Mouse (Mus musculus): Measurements from ENCODE around the gene Marco.

Gene Marco

DNA sequence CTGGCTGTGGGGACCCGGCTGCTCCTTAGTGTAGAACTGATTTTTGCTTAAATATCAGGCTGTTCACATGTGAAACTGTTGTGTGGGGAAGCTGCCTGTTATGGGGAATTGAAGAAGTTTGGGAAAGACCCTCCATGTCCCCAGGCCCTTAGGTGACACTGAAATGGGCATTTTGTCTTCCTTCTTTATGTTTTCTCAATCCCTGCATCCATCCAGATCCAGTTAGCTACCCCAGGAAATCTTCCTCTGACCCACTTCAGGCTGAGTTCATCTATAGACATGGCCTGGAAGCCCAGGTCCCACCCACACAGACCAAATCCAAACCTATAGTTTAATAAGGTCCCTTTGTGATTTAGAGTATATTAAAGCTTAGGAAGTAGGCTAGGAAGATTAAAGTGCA is at the start of gene Marco:
Gene Marco (minus strand): TSS at position 101 of the 400 bp plus-strand sequence.
- DNase-seq (ENCODE audit: low read depth, low spot score) = no peak

DNA sequence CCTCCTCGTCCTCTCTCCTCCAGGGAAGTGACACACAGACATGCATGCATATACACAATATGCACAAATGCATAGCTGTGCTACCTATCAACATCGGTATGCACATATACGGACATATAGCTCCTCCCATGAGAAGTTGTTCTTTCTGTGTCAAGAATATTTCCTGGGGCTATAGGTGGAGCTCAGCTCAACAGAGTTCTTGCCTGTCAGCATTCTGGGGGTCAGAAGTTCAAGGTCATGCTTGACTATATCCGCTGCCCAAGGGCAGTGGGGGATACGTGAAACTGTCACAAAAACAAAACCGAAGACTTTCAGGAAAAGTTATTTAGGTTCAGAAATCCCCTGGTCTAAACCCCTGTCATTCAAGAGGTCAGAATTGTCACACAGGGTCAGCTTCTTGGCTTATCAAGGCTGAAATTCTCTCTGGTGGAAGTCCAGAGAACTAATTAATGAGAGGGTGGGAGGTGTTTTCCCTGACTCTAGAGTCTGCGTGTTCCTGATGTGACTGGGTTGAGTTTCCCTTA is 34.7 kb upstream of the Marco start:
- peak; percentile 64 for DNase-seq (ENCODE audit: low read depth, low spot score)

DNA sequence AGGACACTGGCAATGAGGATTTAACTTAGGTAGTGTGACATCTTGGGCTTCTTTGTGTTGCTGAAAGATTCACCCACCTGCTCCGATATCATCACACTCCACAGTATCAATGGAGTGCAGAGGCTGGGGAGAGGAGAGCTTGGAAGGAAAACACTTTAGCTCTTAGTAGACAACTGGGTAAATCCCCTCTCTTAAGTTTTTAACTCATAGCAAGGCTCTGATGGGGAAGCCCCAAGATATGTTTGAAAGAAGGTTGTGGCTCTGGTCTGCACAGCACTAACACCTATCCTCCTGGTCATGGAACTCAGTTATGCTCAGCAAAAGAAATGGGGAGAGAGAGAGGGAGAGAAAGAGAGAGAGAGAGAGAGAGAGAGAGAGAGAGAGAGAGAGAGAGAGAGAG is 32.2 kb upstream of the Marco start:
- DNase-seq (ENCODE audit: low read depth, low spot score) = no peak

DNA sequence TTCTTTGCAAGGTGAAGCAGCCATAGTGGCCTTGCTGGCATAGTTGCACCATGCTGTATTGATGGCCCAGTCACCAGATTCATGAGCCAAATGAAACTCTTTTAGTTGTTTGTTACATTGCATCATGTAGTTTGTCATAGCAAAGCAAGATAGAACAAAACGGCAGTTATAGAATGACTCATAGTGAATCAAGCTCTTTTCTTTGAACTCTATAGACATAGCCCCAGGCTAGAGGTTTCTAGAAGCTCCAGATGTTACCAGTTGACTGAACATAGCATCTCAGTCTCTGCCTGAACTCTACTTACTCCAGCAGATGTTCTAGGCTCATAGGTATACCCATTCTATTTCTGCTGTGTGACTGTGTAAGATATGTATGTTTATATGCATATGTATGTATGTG is 31.1 kb upstream of the Marco start:
- no peak for DNase-seq (ENCODE audit: low read depth, low spot score)

DNA sequence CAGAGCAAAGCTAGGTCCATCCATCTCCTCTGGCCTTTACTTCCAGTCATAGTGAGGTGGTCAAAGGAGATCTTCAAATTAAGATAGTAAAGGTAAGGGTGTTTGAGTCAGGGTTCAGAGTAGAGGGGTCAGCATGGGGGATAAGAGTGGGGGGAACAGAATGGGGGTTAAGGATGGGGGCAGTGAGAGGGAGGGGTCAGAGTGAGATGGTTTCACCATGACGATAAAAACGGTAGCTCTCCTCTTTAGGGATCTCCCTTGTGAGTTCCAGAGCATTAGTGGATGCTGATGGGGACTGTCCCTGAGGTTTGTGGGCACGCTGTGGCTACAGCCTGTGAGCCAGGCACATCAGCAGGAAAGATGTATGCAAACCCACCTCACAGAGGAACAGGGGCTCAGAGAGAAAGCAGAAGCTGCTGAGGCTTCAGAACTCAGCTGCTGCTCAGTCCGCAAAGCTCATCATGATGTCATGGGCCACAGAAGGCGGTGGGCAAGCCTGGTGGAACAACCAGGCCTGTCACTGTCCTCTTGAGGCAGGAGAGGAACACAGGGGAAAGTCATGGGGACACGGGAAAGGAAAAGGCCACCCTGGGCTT is 27.6 kb upstream of the Marco start:
- DNase-seq (ENCODE audit: low read depth, low spot score) = no peak

DNA sequence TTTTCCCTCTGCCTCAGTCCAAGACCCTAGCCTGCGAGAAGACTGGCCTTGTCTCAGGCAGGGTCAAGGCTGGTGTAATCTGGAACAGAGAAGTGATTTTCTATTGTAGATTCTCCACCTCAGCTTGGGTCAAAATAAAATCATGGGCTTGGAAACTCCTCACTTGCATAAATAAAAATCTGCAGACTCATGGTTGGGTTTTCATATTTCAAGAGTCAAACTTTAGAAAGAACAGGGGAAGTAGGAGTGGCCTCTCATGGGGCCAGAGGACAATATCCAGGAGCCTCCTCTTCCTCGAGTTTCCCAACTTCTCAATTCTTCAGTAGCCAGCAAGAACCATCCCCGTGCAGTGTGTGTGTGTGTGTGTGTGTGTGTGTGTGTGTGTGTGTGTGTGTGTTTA is 26.9 kb upstream of the Marco start:
- no peak for DNase-seq (ENCODE audit: low read depth, low spot score)

DNA sequence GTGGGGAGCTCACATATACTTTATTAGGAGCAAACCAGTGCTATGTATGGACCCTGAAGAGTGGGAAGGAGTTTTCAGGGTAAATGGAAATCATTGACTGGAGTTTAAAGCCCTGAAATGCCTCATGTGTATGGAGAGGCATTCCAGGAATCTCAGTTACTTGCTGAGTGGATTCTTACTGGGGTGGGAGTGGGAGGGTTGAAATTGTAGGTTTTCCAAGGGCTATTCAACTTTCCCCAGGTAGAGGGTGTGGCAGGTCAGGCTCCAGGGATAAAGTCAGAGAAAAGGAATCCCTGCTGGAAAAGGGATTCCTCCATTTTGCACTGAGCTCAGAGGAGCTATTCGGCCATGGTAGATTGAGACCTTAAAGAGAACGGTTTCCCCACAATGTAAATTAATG is 25.1 kb upstream of the Marco start:
- DNase-seq (ENCODE audit: low read depth, low spot score) = peak; percentile 67

DNA sequence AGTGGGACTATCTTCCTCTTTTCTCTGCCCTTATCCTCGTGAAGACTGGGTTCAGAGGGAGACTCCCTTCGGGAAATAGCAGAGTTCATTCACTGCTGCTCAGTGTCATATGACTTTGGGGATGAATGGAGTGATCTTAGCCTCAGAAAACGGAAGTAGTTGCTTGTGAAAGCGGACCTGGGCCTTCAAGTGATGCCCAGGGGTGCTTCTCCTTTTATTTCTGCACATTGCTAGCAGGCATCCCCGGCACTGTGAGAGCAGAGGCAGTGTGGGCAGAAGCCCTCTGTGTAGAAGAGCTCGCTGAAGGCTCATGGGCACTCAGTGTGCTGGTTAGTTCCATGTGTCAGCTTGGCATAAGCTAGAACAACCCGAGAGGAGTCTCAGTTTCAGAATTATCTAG is 12.8 kb upstream of the Marco start:
- DNase-seq (ENCODE audit: low read depth, low spot score) = no peak

DNA sequence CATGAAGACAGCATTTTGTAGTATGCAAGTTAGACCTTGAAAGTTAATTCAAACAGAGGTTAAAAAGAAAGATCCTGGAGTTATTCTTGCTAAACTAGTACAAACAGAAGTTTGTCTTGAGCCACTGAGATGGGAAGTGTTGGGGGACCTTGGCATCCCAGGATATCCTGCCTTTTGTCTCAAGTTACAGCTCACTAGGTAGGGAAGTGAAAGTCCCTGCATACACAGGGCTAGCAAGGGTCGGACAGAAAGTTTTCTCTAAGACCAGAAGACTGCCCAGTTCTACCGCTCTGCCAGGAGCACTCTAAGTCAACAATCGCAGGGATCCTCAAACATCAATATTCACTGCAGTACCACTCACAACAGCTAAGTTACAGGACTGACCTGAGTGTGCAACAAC is 5.5 kb upstream of the Marco start:
- DNase-seq (ENCODE audit: low read depth, low spot score) = no peak

DNA sequence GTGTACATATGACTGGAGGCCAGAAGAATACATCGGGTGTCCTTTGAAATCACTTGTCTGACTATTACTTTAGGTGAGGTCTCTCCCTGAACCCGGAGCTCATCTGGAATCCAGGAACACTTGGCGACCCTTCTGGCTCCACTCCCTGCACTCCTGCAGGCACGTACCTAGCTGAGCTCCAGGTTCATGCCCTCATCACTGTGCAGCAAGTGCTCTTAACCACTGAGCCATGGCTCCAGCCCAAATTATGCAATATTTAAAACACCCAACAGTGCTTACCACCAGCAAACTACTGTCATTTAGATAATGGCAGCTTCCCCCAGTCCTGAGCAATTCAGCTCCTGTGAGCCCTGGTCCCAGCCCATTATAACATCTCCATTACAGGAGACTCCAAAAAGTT is 4.2 kb upstream of the Marco start:
- DNase-seq (ENCODE audit: low read depth, low spot score) = no peak

DNA sequence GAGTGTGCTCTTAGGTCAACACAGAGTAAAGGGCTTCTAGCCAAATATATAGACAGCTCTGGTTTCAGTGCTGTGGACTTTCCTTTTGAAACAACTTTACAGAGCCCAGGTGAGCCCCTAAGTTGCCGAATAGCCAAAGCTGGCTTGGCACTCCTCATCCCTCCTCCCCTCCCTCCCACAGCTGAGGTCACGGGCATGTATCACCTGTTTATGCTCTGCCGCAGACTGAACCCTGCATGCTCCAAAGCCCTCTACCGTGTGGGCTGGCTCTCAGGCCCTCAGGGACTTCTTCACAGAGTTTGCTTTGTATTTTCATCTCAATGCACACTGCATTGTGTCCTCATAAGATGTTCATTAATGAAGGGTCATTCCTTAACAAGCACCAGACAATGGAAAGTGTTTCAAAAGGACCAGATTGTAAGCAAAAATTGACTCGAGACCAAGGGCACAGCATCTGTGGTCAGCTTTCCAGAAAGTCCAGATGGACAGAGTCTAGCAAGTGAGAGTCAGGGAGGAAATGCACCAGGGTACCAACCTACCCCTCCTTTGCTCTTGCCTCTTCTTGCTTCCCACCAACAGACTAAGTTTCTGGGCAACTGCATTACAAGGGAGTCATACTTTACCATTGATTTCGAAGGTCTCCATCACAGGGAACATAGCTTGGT is 646 bp downstream of the Marco start:
- DNase-seq (ENCODE audit: low read depth, low spot score) = no peak

DNA sequence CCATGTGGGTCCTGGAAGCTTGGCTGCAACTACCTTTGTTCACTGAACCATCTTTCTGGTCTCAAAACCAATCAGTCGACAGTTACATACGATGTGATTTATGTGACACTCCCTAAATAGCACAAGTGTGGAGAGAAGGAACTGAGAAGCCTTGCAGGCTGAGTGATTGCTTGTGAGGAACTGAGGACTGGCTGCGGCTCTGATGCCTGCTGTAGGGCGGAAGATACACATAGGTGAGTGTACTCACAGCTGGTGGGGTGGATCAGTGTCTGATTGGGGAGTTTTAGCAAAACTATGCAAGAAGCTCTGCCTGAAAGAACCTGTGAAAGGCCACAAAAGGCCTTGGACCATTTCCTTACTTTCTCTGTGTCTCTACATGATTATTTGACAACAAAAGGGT is 3.3 kb downstream of the Marco start:
- no peak for DNase-seq (ENCODE audit: low read depth, low spot score)

DNA sequence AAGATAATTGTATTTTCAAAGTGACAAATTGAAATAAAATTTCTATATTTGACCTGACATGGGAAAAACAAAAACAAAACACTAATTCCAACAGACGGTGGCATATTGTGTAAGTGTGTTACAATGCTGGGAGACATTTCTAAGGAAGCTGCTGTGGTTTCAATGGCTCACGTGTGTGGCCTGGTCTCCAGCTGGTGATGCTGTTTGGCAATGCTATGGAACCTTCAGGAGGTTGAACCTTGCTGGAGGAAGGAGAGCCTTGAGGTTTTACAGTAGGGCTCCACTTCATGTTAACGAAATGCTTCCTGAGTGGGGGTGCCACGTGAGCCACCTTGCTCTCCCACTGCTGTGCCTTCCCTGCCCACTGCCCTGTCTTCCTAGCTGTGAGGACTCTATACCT is 6.8 kb downstream of the Marco start:
- DNase-seq (ENCODE audit: low read depth, low spot score) = no peak

DNA sequence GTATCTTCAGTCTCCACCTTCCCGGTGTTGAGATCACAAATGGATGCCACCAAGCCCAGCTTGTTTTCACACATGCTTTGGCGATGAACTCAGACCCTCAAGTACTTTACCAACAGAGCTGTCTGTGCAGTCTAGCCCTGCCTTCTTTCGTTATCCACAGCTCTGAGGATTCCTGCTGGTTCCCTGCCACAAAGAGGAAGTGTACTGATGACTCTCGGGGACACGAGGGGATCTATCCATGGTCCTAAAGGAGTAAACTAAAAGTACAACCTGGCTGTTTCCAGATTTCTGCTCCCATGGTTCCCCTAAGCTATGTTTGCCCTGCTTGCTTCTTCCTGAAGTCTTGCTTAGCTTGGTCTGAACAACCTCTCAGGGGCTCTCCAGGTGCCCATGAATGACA is 23.9 kb downstream of the Marco start:
- peak; percentile 63 for DNase-seq (ENCODE audit: low read depth, low spot score)

DNA sequence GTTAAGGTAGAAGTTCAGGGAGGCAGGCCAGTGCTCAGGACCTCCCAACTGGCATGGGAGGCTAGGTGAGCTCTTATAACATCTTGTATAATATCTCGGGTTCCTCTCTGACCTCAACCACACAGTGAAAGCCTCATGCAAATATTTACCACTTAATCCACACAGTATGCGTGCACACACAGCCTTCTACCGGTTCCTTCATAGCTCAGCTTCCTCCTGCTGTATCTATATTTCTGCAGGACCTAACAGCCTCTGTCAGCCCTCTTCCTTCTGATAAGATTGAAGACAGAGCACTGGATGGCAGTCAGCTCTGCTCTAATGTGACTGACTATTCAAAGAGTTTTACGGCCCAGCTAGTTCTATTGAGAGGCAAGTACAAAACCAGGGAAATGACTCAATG is 30.0 kb downstream of the Marco start:
- no peak for DNase-seq (ENCODE audit: low read depth, low spot score)

DNA sequence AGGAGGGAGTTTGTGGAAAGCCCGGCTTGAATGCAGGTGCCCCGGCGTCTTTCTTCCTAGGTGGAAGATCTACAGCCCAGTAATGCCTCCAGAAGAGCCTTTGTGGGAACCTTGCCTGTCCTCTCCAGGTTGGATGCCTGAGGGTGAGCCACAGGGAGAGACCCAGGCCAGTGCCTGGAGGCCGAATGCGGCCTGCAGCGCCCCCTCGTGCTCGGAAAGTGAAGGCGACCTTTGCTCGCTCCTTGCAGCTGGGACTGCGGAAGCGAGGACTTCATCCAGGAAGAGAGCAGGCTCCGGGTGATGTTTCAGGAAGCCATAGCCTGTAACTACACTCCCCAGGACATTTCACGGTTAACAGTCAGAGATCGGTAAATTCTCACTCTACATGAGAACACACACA is 35.9 kb downstream of the Marco start:
- peak; percentile 77 for DNase-seq (ENCODE audit: low read depth, low spot score)

DNA sequence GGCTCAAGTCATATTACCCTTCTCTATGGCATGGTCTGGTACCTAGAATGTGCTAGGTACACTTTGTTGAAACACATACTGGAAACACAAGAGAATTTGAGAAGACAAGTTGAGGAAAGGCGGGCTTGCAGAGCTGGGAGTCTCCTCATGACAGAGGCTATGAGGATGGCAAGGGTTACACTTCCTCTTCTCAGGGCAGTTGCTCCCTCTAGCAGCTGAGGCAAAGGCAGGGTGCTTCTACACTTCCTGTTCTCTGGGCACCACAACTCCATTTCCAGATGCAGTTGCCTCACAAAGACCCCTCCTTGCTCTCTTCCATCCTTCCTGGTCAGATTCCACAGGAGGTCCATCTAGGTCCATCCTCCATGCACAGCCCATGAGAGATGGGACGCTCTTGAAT is 37.5 kb downstream of the Marco start:
- no peak for DNase-seq (ENCODE audit: low read depth, low spot score)

DNA sequence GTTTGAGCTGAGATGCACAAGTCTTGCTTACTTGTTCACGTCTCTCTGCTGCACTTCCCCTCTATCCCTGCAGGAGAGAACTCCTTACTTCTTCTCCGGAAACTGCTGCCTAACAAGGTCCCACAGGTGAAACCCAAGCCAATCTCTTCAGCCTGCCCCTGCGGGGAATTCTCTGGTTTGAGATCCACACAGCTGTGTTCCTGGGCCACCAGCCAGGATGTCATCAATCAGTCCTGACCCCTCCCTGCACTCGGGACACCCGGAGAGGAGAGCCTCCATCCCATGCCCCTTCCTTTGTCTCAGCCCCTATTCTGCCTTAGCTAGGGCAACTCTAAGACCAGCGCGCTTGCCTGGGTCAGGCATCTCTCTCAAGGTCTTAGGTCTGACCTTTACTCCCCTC is 38.1 kb downstream of the Marco start:
- peak; percentile 38 for DNase-seq (ENCODE audit: low read depth, low spot score)

DNA sequence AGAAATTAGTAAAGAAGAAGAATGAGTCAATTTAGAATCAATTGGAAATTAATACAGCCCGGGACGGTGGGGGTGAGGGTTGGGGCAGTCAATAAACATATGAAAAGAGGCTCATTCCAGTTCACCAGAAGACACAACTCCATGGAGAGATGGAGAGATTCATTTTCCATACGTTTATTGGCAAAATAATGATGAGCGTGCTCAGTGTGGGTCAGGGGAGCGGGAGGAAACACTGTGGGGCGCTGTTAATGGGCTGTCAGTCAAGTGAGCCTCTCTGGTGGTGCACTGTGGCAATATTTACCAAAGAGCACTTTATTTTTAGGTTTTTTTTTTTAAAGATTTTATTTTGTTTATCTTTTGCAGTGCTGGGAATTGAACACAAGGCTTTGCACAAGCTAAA is 45.8 kb downstream of the Marco start:
- DNase-seq (ENCODE audit: low read depth, low spot score) = no peak

DNA sequence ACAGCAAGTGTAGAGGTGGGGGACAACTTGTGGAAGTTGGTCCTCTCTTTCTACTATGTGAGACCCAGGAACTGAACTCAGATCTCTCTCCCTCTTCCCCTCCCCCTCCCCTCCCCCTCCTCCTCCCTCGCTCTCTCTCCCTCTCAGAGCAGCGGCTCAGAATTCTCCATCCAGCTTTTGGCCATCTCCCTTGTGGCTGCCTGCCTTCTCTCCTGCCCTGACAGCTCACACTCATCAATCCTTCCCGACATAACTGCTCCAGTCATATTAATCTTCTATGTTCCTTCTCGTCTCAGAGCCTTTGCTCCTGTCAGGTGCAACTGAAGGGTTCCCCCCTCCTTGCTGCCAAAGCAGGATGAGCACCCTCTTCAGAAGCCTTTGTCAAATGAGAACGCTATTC is 46.3 kb downstream of the Marco start:
- DNase-seq (ENCODE audit: low read depth, low spot score) = no peak

DNA sequence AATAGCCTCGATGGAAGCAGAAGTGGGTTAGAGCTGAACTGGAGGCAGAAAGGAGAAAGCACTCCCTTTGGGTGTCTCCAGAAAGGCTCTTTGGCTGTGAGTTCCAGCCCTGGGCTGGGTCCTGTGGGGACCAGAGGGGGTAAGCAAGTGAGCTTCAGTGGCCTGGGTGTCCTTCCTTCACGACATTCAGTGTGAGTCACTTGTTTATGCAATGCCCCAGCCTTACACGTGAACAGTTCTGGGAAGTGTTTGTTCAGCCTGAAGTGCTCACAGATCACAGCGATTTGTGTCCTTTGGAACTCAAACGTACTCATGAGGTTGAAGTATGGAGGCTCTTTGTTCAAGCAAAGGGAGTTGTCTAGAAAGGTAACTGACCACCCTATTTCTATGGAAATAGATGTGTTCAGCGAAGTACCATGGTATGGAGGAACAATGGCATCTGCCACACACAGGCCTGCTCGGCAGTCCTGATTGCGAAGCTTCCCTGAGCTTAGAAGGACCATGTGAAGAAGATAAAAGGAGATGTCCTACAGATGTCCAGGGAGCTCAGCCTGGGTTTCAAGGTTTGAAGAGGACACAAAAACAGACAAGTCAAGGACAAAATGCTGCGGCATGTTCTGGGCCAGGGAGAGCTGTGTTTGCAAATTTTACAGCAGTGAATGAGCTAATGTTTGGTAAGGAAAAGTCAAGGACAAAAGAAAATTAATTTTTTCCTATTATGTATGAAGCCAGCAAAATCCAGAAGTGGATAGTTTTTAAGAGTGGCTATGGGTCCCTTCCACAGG is 53.1 kb downstream of the Marco start:
- DNase-seq (ENCODE audit: low read depth, low spot score) = no peak

DNA sequence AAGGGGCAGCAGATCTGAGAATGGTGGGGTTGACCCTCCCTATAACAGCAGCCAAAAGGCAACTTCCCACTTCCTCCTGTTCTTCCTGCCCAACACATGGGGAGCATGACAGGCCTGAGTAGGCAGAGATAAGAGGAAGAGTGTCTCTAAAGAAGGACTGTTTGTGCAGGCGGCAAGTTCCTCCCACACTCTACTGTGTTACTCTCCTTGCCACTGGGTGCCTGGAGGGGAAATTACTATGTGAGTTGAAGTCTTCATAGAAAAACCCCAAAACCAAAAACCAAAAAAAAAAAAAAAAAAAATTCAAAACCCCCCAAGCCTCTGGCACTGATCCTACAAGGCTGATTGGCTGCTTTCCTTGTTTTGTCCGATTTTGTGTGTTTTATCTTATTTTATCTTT is 55.2 kb downstream of the Marco start:
- DNase-seq (ENCODE audit: low read depth, low spot score) = no peak

DNA sequence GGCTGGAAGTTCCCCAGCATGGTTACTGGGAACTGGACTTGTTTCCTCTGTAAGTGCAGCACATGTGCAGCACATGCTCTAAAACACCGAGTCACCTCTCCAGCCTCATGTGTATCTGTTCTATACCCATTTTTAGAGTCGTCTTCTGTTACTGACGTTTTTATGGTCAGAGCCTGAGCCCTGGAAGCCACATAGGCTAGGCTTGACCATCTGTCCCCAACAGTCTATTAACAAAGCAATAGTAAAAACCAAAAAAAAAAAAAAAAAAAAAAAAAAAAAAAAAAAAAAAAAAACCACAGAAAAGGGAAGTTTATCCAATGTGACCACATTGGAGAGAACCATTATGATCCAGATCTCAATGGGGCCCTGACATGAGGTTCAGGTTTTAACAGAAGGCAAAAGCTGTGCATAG is 61.6 kb downstream of the Marco start:
- DNase-seq (ENCODE audit: low read depth, low spot score) = no peak
